Mouse (Mus musculus): Measurements from ENCODE around the gene Ntrk3. TPM values are rescaled to one million over a fixed set of nuclear protein-coding genes. Genes with fewer than 3 reads are reported as not detected.

The Ntrk3 gene
- polyA plus RNA-seq, 1 experiment from 2014 or later: 3.1 TPM

- Histone ChIP-seq H3K27ac (no peak overlapping the region), H3K9ac (no peak overlapping the region), H3K36me3 (no peaks in the 10 kb centered on the region), H3K27me3 (no peaks in the 10 kb centered on the region), H3K4me2 (no peak overlapping the region), H3K4me3 (no peak overlapping the region), H3K9me3 (no peaks in the 10 kb centered on the region), H3K4me1 (no peaks in the 10 kb centered on the region)
- WGBS: 86% methylated on average over 2 of the region's 2 CpGs
- no peak for ATAC-seq (ENCODE audit: insufficient number of reproducible peaks, low FRiP score, low TSS enrichment, low read depth)
These were observed 409.5 kb downstream of the Ntrk3 start for GRCm38 (mm10) chr7:78328301-78328700.

DNA sequence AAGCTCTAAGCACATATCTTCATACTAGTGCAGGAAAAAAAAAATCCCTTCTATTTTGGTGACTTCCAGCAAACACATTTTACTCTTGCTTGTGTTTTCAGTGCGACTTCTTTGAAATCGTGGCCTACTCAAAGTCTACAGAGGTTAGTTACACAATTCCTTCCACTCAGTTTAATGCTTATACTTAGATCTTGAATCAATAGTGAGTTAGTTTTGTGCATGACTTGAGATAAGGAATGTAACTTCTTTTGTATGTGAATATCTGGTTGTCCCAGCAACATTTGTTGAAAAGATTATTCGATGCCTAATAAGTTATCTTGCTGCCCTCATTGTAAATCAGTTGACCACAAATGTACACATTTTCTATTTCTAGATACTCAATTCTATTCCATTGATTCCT lies 411.6 kb downstream of the Ntrk3 start:
- Histone ChIP-seq H3K4me1 (no peaks in the 10 kb centered on the region), H3K9me3 (no peaks in the 10 kb centered on the region), H3K4me3 (no peak overlapping the region), H3K9ac (no peak overlapping the region), H3K36me3 (no peaks in the 10 kb centered on the region), H3K27ac (no peak overlapping the region), H3K4me2 (no peak overlapping the region), H3K27me3 (no peaks in the 10 kb centered on the region)
- 86% methylated on average over 3 of the region's 3 CpGs for WGBS
- ATAC-seq (ENCODE audit: insufficient number of reproducible peaks, low FRiP score, low TSS enrichment, low read depth): no peak

- WGBS: 83% methylated on average over 4 of the region's 4 CpGs
- Histone ChIP-seq H3K9me3 (no peaks in the 10 kb centered on the region), H3K27ac (no peak overlapping the region), H3K4me1 (no peaks in the 10 kb centered on the region), H3K27me3 (no peaks in the 10 kb centered on the region), H3K4me3 (no peak overlapping the region), H3K36me3 (no peaks in the 10 kb centered on the region), H3K4me2 (no peak overlapping the region), H3K9ac (no peak overlapping the region)
- no peak for ATAC-seq (ENCODE audit: insufficient number of reproducible peaks, low FRiP score, low TSS enrichment, low read depth)
These were observed 419.2 kb downstream of the Ntrk3 start for GRCm38 (mm10) chr7:78318640-78319039.

DNA sequence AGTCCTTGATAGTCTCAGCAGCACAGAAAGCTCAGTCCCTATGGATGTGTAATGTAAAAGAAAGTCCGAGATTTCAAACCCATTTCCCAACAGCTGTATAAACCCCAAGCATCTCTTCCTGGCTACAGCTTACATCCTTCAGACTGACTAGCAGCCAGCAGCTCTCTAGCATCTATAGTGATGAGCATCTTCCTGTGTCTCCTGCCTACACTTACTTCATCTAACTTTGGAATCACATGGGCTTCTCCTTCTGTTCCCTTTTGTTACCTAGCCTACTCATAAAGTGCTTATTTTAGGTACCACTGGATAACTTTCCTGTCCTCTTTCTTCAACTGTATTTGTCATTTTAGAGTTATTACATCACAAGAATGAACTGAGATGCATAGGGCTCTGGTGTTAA lies 432.0 kb downstream of the Ntrk3 start:
- H3K4me3 ChIP-seq: no peak overlapping the region
- no peaks in the 10 kb centered on the region for H3K36me3 ChIP-seq
- H3K9me3 ChIP-seq: no peaks in the 10 kb centered on the region
- H3K27me3 ChIP-seq: no peaks in the 10 kb centered on the region
- no peaks in the 10 kb centered on the region for H3K4me1 ChIP-seq
- no peak overlapping the region for H3K27ac ChIP-seq
- no peak for ATAC-seq (ENCODE audit: insufficient number of reproducible peaks, low FRiP score, low TSS enrichment, low read depth)
- H3K4me2 ChIP-seq: no peak overlapping the region
- no peak overlapping the region for H3K9ac ChIP-seq
- WGBS: 70% methylated on average over 1 of the region's 1 CpGs

DNA sequence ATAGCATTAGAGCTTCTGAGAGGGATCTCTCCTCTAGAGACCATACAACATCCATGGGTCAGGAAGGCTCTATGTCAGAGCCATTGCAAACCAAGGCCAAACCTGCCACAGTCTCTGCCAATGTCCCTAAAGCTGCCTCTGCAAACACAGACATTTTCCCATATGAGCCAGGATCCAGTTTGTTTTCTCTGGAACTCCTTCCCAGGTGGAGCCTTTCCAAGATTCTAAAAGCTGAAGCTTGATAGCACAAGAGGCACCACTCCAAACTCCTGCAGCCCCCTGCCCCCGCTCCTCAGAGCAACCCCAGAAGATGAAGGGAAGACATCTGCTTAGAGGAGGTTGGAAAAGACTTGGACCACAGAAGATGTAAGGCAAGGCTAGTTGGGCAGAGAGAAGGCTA lies 432.8 kb downstream of the Ntrk3 start:
- H3K27me3 ChIP-seq: no peaks in the 10 kb centered on the region
- 76% methylated on average over 1 of the region's 1 CpGs for WGBS
- no peaks in the 10 kb centered on the region for H3K9me3 ChIP-seq
- no peak overlapping the region for H3K4me3 ChIP-seq
- H3K27ac ChIP-seq: no peak overlapping the region
- H3K36me3 ChIP-seq: no peaks in the 10 kb centered on the region
- no peaks in the 10 kb centered on the region for H3K4me1 ChIP-seq
- H3K4me2 ChIP-seq: no peak overlapping the region
- H3K9ac ChIP-seq: no peak overlapping the region
- no peak for ATAC-seq (ENCODE audit: insufficient number of reproducible peaks, low FRiP score, low TSS enrichment, low read depth)

DNA sequence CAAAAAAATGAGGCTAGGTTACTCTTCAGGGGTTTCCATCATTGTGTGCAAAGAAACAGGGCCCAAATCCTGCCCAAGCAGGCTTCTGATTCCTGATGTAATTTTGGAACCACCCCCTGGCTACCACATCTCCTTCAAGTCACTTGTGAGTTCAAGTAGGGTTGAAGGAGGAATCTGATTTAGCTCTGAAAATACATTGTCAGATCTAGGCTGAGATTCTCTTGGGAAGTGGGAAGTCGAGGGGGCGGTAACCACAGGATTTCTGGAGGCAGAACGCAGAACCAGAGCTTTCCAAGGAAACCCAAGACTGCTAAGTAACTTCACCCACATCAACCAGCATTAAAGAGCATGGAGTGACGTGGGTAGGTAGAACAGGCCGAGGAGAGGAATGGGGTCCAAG lies 440.5 kb downstream of the Ntrk3 start:
- no peak overlapping the region for H3K9ac ChIP-seq
- no peaks in the 10 kb centered on the region for H3K27me3 ChIP-seq
- no peaks in the 10 kb centered on the region for H3K4me1 ChIP-seq
- no peaks in the 10 kb centered on the region for H3K9me3 ChIP-seq
- H3K36me3 ChIP-seq: no peaks in the 10 kb centered on the region
- ATAC-seq (ENCODE audit: insufficient number of reproducible peaks, low FRiP score, low TSS enrichment, low read depth): no peak
- no peak overlapping the region for H3K4me2 ChIP-seq
- 83% methylated on average over 5 of the region's 5 CpGs for WGBS
- H3K27ac ChIP-seq: no peak overlapping the region
- no peak overlapping the region for H3K4me3 ChIP-seq

DNA sequence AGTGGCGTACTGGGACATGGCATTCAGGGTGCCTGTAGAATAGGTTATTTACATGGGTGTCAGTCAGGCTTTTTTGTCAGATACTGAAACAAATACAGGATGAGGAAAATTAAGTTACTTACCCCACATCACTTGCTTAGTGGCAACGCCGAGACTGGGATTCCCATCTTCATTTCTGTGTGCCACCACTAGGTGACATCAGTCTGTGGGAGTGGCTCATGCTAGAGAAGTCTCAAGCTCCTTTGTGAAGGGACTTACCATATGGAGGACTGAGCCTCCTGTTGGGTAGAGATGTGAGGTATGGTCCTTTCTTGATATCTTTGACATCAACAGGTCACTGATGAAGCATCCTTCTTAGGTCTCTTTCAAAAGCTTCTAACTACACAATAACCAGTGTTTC lies 443.5 kb downstream of the Ntrk3 start:
- Histone ChIP-seq H3K9ac (no peak overlapping the region), H3K4me1 (no peaks in the 10 kb centered on the region), H3K4me2 (no peak overlapping the region), H3K9me3 (no peaks in the 10 kb centered on the region), H3K27me3 (no peaks in the 10 kb centered on the region), H3K27ac (no peak overlapping the region), H3K4me3 (no peak overlapping the region), H3K36me3 (no peaks in the 10 kb centered on the region)
- WGBS: 69% methylated on average over 3 of the region's 3 CpGs
- ATAC-seq (ENCODE audit: insufficient number of reproducible peaks, low FRiP score, low TSS enrichment, low read depth): no peak

DNA sequence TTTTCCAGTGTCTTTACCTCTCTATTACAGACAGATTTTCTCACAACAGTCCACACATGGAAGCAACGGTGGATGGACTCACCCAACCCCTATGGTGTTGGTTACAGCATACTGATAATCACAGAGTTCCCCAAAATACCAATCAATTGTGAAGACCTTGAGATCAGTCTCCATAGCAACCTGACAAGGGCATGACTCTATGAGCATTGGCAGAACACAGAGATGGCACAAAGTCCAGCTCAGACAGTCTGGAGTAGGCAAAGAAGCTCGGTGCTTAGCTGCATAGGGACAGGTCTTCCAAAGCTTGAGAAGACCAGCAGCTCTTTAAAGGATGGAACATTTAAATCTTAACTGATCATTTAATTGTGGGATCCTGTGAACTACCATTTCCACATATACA lies 447.6 kb downstream of the Ntrk3 start:
- 75% methylated on average over 2 of the region's 2 CpGs for WGBS
- ATAC-seq (ENCODE audit: insufficient number of reproducible peaks, low FRiP score, low TSS enrichment, low read depth): no peak
- H3K4me2 ChIP-seq: no peak overlapping the region
- H3K27me3 ChIP-seq: no peaks in the 10 kb centered on the region
- H3K9me3 ChIP-seq: no peaks in the 10 kb centered on the region
- H3K27ac ChIP-seq: no peak overlapping the region
- no peak overlapping the region for H3K9ac ChIP-seq
- H3K4me1 ChIP-seq: no peaks in the 10 kb centered on the region
- no peaks in the 10 kb centered on the region for H3K36me3 ChIP-seq
- H3K4me3 ChIP-seq: no peak overlapping the region

DNA sequence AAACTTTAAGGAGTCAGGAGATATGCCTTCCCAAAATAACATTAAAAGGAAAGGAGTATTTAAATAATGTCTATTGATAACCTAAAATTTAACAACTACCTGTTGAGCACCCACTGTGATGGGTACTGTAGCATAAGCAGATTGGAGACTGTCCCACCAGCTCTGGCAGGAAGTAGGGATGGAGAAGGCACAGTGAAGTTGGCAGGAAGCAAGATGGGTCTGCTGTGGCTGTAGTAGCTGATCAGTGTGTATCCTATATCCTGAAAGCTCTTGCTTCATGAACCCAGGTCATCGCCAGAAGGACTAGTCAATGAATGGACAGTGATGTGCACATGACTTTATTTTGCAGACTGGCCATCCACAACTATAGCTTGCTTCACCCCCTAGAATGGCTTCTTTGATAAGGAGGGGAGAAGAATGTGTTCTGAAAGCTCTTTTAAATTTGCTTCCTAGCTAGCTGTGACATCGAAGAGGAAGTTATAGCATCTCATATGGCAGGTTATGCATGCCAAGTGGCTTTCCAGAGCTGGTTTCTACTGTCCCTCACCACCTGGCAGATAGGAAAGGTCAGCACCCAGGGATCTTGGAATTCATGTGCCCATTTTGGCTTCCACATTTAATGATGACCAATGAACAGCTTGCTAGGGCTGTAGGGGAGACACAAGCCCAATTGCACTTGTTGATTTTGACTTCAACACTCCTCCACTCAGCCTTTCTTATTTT lies 451.1 kb downstream of the Ntrk3 start:
- no peak overlapping the region for H3K27ac ChIP-seq
- H3K9ac ChIP-seq: no peak overlapping the region
- no peaks in the 10 kb centered on the region for H3K9me3 ChIP-seq
- no peaks in the 10 kb centered on the region for H3K27me3 ChIP-seq
- H3K4me3 ChIP-seq: no peak overlapping the region
- 88% methylated on average over 2 of the region's 2 CpGs for WGBS
- no peaks in the 10 kb centered on the region for H3K36me3 ChIP-seq
- no peak overlapping the region for H3K4me2 ChIP-seq
- no peaks in the 10 kb centered on the region for H3K4me1 ChIP-seq
- no peak for ATAC-seq (ENCODE audit: insufficient number of reproducible peaks, low FRiP score, low TSS enrichment, low read depth)

- Histone ChIP-seq H3K9me3 (no peaks in the 10 kb centered on the region), H3K4me2 (no peak overlapping the region), H3K27ac (no peak overlapping the region), H3K36me3 (no peaks in the 10 kb centered on the region), H3K4me1 (no peaks in the 10 kb centered on the region), H3K9ac (no peak overlapping the region), H3K4me3 (no peak overlapping the region), H3K27me3 (no peaks in the 10 kb centered on the region)
- ATAC-seq (ENCODE audit: insufficient number of reproducible peaks, low FRiP score, low TSS enrichment, low read depth): no peak
- 55% methylated on average over 3 of the region's 3 CpGs for WGBS
These were observed 468.1 kb downstream of the Ntrk3 start for GRCm38 (mm10) chr7:78269506-78270250.

DNA sequence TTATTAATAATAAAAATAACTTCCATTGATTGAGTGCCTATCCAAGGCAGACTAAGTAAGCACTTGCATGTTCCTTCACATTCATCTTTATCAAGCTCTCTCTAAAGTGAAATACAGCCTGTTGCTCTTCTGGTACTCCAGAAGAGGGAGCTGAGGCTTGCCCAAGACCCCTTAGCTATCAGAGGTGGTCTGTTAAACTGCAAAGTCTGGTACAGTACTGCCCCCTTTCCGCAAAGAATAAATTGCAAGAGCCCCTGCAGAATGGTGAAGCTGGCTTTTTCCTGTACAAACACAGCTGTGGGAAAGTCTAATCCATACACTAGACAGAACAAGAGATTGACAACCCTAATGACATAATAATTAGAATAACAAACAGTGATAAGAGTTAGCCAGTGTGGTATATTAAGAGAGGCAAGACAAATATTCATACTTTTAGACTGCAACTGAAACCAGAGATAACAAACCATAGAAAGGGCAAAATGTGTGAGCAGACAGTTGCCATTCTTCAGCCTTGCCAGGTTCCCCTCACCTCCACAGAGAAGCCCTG lies 470.3 kb downstream of the Ntrk3 start:
- H3K9ac ChIP-seq: no peak overlapping the region
- 17% methylated on average over 1 of the region's 1 CpGs for WGBS
- no peak for ATAC-seq (ENCODE audit: insufficient number of reproducible peaks, low FRiP score, low TSS enrichment, low read depth)

GRCm38 (mm10) chr7:78264432-78265002 lies 473.3 kb downstream of the Ntrk3 start:
- Histone ChIP-seq H3K4me1 (no peaks in the 10 kb centered on the region), H3K4me2 (no peak overlapping the region), H3K27me3 (no peaks in the 10 kb centered on the region), H3K27ac (no peak overlapping the region), H3K9ac (no peak overlapping the region), H3K36me3 (no peaks in the 10 kb centered on the region), H3K9me3 (no peaks in the 10 kb centered on the region), H3K4me3 (no peak overlapping the region)
- 62% methylated on average over 5 of the region's 5 CpGs for WGBS
- no peak for ATAC-seq (ENCODE audit: insufficient number of reproducible peaks, low FRiP score, low TSS enrichment, low read depth)

More for the DNA sequence above, 470.3 kb downstream of the Ntrk3 start:
- H3K4me3 ChIP-seq: no peak overlapping the region
- no peaks in the 10 kb centered on the region for H3K4me1 ChIP-seq
- no peak overlapping the region for H3K4me2 ChIP-seq
- H3K9me3 ChIP-seq: no peaks in the 10 kb centered on the region
- H3K27ac ChIP-seq: no peak overlapping the region
- no peaks in the 10 kb centered on the region for H3K36me3 ChIP-seq
- H3K27me3 ChIP-seq: no peaks in the 10 kb centered on the region

Data from limb, embryonic 15.5 days (tissue).